Mouse (Mus musculus): ENCODE data around the gene Zfp831. TPM values are rescaled to one million over a fixed set of nuclear protein-coding genes. Genes with fewer than 3 reads are reported as not detected.

Gene Zfp831
- polyA plus RNA-seq, 1 experiment from 2014 or later = 0.03 TPM

- WGBS = 77% methylated on average over 8 of the region's 8 CpGs
- Histone ChIP-seq H3K4me2 (replicated peaks) (no peak overlapping the region), H3K27ac (no peak overlapping the region), H3K27me3 (no peaks in the 10 kb centered on the region), H3K9ac (no peak overlapping the region), H3K36me3 (no peaks in the 10 kb centered on the region), H3K4me1 (no peaks in the 10 kb centered on the region), H3K9me3 (no peaks in the 10 kb centered on the region), H3K4me3 (no peak overlapping the region)
- ATAC-seq (ENCODE audit: low FRiP score, low read depth) = no peak
These were observed 58.0 kb downstream of the Zfp831 start for GRCm38 (mm10) chr2:174701351-174701750.

- Histone ChIP-seq H3K36me3 (no peaks in the 10 kb centered on the region), H3K4me1 (no peaks in the 10 kb centered on the region), H3K4me3 (no peak overlapping the region), H3K9me3 (no peaks in the 10 kb centered on the region), H3K9ac (no peak overlapping the region), H3K4me2 (replicated peaks) (no peak overlapping the region), H3K27ac (no peak overlapping the region), H3K27me3 (no peaks in the 10 kb centered on the region)
- WGBS = 84% methylated on average over 16 of the region's 16 CpGs
- no peak for ATAC-seq (ENCODE audit: low FRiP score, low read depth)
These were observed 63.8 kb downstream of the Zfp831 start for GRCm38 (mm10) chr2:174707101-174707500.

- no peaks in the 10 kb centered on the region for H3K9me3 ChIP-seq
- 76% methylated on average over 4 of the region's 4 CpGs for WGBS
- H3K36me3 ChIP-seq = no peaks in the 10 kb centered on the region
- no peak for ATAC-seq (ENCODE audit: low FRiP score, low read depth)
- H3K9ac ChIP-seq = no peak overlapping the region
- H3K4me2 ChIP-seq (replicated peaks) = no peak overlapping the region
- H3K27me3 ChIP-seq = no peaks in the 10 kb centered on the region
- H3K4me1 ChIP-seq = no peaks in the 10 kb centered on the region
- no peak overlapping the region for H3K4me3 ChIP-seq
- H3K27ac ChIP-seq = no peak overlapping the region
These were observed 65.3 kb downstream of the Zfp831 start for GRCm38 (mm10) chr2:174708587-174708986.

GRCm38 (mm10) chr2:174710185-174710584 lies 66.9 kb downstream of the Zfp831 start:
- H3K27me3 ChIP-seq = no peaks in the 10 kb centered on the region
- no peaks in the 10 kb centered on the region for H3K36me3 ChIP-seq
- H3K4me2 ChIP-seq (replicated peaks) = no peak overlapping the region
- no peaks in the 10 kb centered on the region for H3K4me1 ChIP-seq
- H3K4me3 ChIP-seq = no peak overlapping the region
- H3K27ac ChIP-seq = no peak overlapping the region
- no peak overlapping the region for H3K9ac ChIP-seq
- 70% methylated on average over 3 of the region's 3 CpGs for WGBS
- H3K9me3 ChIP-seq = no peaks in the 10 kb centered on the region
- no peak for ATAC-seq (ENCODE audit: low FRiP score, low read depth)

- Histone ChIP-seq H3K4me1 (no peaks in the 10 kb centered on the region), H3K9me3 (no peaks in the 10 kb centered on the region), H3K36me3 (no peaks in the 10 kb centered on the region), H3K4me2 (replicated peaks) (no peak overlapping the region), H3K27ac (no peak overlapping the region), H3K4me3 (no peak overlapping the region), H3K9ac (no peak overlapping the region), H3K27me3 (no peaks in the 10 kb centered on the region)
- 96% methylated on average over 1 of the region's 1 CpGs for WGBS
- ATAC-seq (ENCODE audit: low FRiP score, low read depth) = no peak
These were observed 68.7 kb downstream of the Zfp831 start for GRCm38 (mm10) chr2:174712043-174712442.

- no peak for ATAC-seq (ENCODE audit: low FRiP score, low read depth)
- Histone ChIP-seq H3K9me3 (no peaks in the 10 kb centered on the region), H3K4me1 (no peaks in the 10 kb centered on the region), H3K27me3 (no peaks in the 10 kb centered on the region), H3K9ac (no peak overlapping the region), H3K27ac (no peak overlapping the region), H3K4me3 (no peak overlapping the region), H3K36me3 (no peaks in the 10 kb centered on the region), H3K4me2 (replicated peaks) (no peak overlapping the region)
These were observed 72.6 kb downstream of the Zfp831 start for GRCm38 (mm10) chr2:174715938-174716337.

- Histone ChIP-seq H3K4me2 (replicated peaks) (no peak overlapping the region), H3K9me3 (no peaks in the 10 kb centered on the region), H3K27ac (no peak overlapping the region), H3K36me3 (no peaks in the 10 kb centered on the region), H3K27me3 (no peaks in the 10 kb centered on the region), H3K4me3 (no peak overlapping the region), H3K4me1 (no peaks in the 10 kb centered on the region), H3K9ac (no peak overlapping the region)
- WGBS = 78% methylated on average over 4 of the region's 4 CpGs
- no peak for ATAC-seq (ENCODE audit: low FRiP score, low read depth)
These were observed 74.5 kb downstream of the Zfp831 start for GRCm38 (mm10) chr2:174717857-174718256.

- Histone ChIP-seq H3K4me3 (no peak overlapping the region), H3K4me2 (replicated peaks) (no peak overlapping the region), H3K27ac (no peak overlapping the region), H3K27me3 (no peaks in the 10 kb centered on the region), H3K9ac (no peak overlapping the region), H3K36me3 (no peaks in the 10 kb centered on the region), H3K4me1 (peaks cover 10% of the 10 kb centered on the region), H3K9me3 (no peaks in the 10 kb centered on the region)
- ATAC-seq (ENCODE audit: low FRiP score, low read depth) = peak; percentile 66; the same call in 1 of the 2 replicates
- WGBS = 31% methylated on average over 10 of the region's 10 CpGs
These were observed 83.9 kb downstream of the Zfp831 start for GRCm38 (mm10) chr2:174727114-174727823.

- ATAC-seq (ENCODE audit: low FRiP score, low read depth) = no peak
- Histone ChIP-seq H3K4me2 (replicated peaks) (no peak overlapping the region), H3K27ac (no peak overlapping the region), H3K9ac (no peak overlapping the region), H3K4me1 (peaks cover 13% of the 10 kb centered on the region), H3K9me3 (no peaks in the 10 kb centered on the region), H3K36me3 (no peaks in the 10 kb centered on the region), H3K4me3 (no peak overlapping the region), H3K27me3 (no peaks in the 10 kb centered on the region)
- 80% methylated on average over 5 of the region's 5 CpGs for WGBS
These were observed 88.6 kb downstream of the Zfp831 start for GRCm38 (mm10) chr2:174731939-174732338.

GRCm38 (mm10) chr2:174735270-174735669 lies 91.9 kb downstream of the Zfp831 start:
- 94% methylated on average over 1 of the region's 1 CpGs for WGBS

GRCm38 (mm10) chr2:174747182-174747581 lies 103.8 kb downstream of the Zfp831 start:
- 0 out of 2 replicates have a peak, but pooled peaks cover 3% of the 10 kb centered on the region for H3K4me1 ChIP-seq
- H3K4me3 ChIP-seq = no peak overlapping the region
- H3K9me3 ChIP-seq = no peaks in the 10 kb centered on the region
- no peak overlapping the region for H3K27ac ChIP-seq
- WGBS = 76% methylated on average over 1 of the region's 1 CpGs
- H3K27me3 ChIP-seq = no peaks in the 10 kb centered on the region
- 0 out of 2 replicates have a peak, but pooled peaks have one; percentile 36 for ATAC-seq (ENCODE audit: low FRiP score, low read depth)
- H3K36me3 ChIP-seq = no peaks in the 10 kb centered on the region
- no peak overlapping the region for H3K4me2 ChIP-seq (replicated peaks)
- no peak overlapping the region for H3K9ac ChIP-seq

More at GRCm38 (mm10) chr2:174735270-174735669, 91.9 kb downstream of the Zfp831 start:
- no peak for ATAC-seq (ENCODE audit: low FRiP score, low read depth)
- H3K27me3 ChIP-seq = no peaks in the 10 kb centered on the region
- H3K4me2 ChIP-seq (replicated peaks) = no peak overlapping the region
- no peak overlapping the region for H3K4me3 ChIP-seq
- H3K9ac ChIP-seq = no peak overlapping the region
- no peak overlapping the region for H3K27ac ChIP-seq
- no peaks in the 10 kb centered on the region for H3K9me3 ChIP-seq
- H3K4me1 ChIP-seq = peaks cover 6% of the 10 kb centered on the region
- no peaks in the 10 kb centered on the region for H3K36me3 ChIP-seq

- no peaks in the 10 kb centered on the region for H3K27me3 ChIP-seq
- no peak overlapping the region for H3K4me2 ChIP-seq (replicated peaks)
- 0 out of 2 replicates have a peak, but pooled peaks cover 3% of the 10 kb centered on the region for H3K4me1 ChIP-seq
- 73% methylated on average over 8 of the region's 8 CpGs for WGBS
- H3K9me3 ChIP-seq = no peaks in the 10 kb centered on the region
- no peak for ATAC-seq (ENCODE audit: low FRiP score, low read depth)
- H3K4me3 ChIP-seq = no peak overlapping the region
- H3K9ac ChIP-seq = no peak overlapping the region
- H3K36me3 ChIP-seq = no peaks in the 10 kb centered on the region
- no peak overlapping the region for H3K27ac ChIP-seq
These were observed 105.0 kb downstream of the Zfp831 start for GRCm38 (mm10) chr2:174748381-174748780.

GRCm38 (mm10) chr2:174753197-174753596 lies 109.9 kb downstream of the Zfp831 start:
- Histone ChIP-seq H3K36me3 (no peaks in the 10 kb centered on the region), H3K9ac (no peak overlapping the region), H3K4me1 (peaks cover 10% of the 10 kb centered on the region; the same call in 1 of the 2 replicates), H3K27ac (no peak overlapping the region), H3K4me2 (replicated peaks) (no peak overlapping the region), H3K4me3 (no peak overlapping the region), H3K27me3 (no peaks in the 10 kb centered on the region), H3K9me3 (no peaks in the 10 kb centered on the region)
- 95% methylated on average over 1 of the region's 1 CpGs for WGBS
- no peak for ATAC-seq (ENCODE audit: low FRiP score, low read depth)
